Mouse (Mus musculus) kidney, adult 2 months (tissue): ENCODE results near the gene Ryr1.

Experiments used
- CTCF ChIP-seq: fragments of 200-500 bp; conservative IDR thresholded peaks from 2 replicates; pipeline ENCODE4 v1.5.1; 2011; ENCODE audit warnings: low read depth, mild to moderate bottlenecking, control low read depth, low read length, moderate library complexity, mixed read lengths; ENCODE audit not compliant: insufficient read depth, insufficient read length
- POLR2A ChIP-seq: fragments of 200-500 bp; IDR thresholded peaks from one replicate; pipeline ENCODE4 v1.6.1; 2011; ENCODE audit warnings: low read depth, low read length, control low read depth

- no peak for TF ChIP-seq CTCF
- TF ChIP-seq POLR2A: no peak
Measured at GRCm38 (mm10) chr7:29007224-29008101, 117.5 kb downstream of the Ryr1 start.
